Mouse (Mus musculus): ENCODE measurements around the gene Mmp15. TPM values are rescaled to one million over a fixed set of nuclear protein-coding genes. Genes with fewer than 3 reads are reported as not detected.
"Not testable (repeated sequence)": the region's sequence is repeated elsewhere in the genome, so short reads cannot be mapped to it uniquely, and the experiment has no call there.

Gene Mmp15
- polyA plus RNA-seq, 1 experiment from 2014 or later: 38.1 TPM

DNA sequence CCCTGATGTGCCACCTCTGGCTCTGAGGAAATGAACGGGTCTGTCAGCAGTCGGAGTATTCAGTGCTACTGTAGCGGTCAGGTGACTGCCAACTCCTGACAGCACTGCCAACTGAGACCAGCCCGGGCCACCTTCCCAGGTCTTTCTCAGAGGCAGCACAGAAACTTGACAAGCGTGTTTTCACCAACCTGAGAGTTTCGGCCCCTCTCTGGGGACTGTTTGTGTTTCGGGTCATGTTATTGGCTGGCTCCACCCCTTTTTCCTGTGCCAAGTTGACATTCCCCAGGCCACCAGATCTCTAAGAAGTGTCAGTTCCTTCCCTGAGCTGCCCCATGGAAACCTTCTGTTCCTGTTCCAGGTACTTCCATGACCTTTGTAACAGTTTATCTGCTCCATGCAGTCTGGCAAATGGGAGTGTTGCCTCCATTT is 25.8 kb downstream of the Mmp15 start:
- peaks cover 5% of the 10 kb centered on the region; the same call in 1 of the 2 replicates for H3K36me3 ChIP-seq (ENCODE audit: control insufficient read depth, insufficient read depth, low read length)
- H3K4me3 ChIP-seq (ENCODE audit: low read depth, low read length): no peak overlapping the region
- ATAC-seq (replicated peaks; ENCODE audit: insufficient number of reproducible peaks, low FRiP score, low TSS enrichment): peak; percentile 55; the same call in 1 of the 2 replicates
- peaks cover 34% of the 10 kb centered on the region for H3K4me1 ChIP-seq (ENCODE audit: control insufficient read depth, insufficient read depth, low read length)
- WGBS (ENCODE audit: insufficient replicate concordance): 11% methylated on average over 7 of the region's 7 CpGs
- no peak overlapping the region for H3K9ac ChIP-seq (ENCODE audit: low read depth, low read length)
- no peaks in the 10 kb centered on the region for H3K9me3 ChIP-seq (replicated peaks; ENCODE audit: control insufficient read depth, low read length)
- peak overlapping the region; percentile 36 for H3K4me2 ChIP-seq
- no peaks in the 10 kb centered on the region for H3K27me3 ChIP-seq (ENCODE audit: control insufficient read depth, insufficient read depth, low read length)
- peak overlapping the region; percentile 83 for H3K27ac ChIP-seq (ENCODE audit: low read depth, low read length)

GRCm38 (mm10) chr8:95378928-95379327 is 26.9 kb downstream of the Mmp15 start:
- not testable (repeated sequence) for H3K27ac ChIP-seq (ENCODE audit: low read depth, low read length); H3K4me2 ChIP-seq; H3K27me3 ChIP-seq (ENCODE audit: control insufficient read depth, insufficient read depth, low read length); H3K4me3 ChIP-seq (ENCODE audit: low read depth, low read length); H3K36me3 ChIP-seq (ENCODE audit: control insufficient read depth, insufficient read depth, low read length); H3K9ac ChIP-seq (ENCODE audit: low read depth, low read length); ATAC-seq (replicated peaks; ENCODE audit: insufficient number of reproducible peaks, low FRiP score, low TSS enrichment); H3K9me3 ChIP-seq (replicated peaks; ENCODE audit: control insufficient read depth, low read length)
- 95% methylated on average over 11 of the region's 11 CpGs for WGBS (ENCODE audit: insufficient replicate concordance)
- peaks cover 24% of the 10 kb centered on the region for H3K4me1 ChIP-seq (ENCODE audit: control insufficient read depth, insufficient read depth, low read length)

DNA sequence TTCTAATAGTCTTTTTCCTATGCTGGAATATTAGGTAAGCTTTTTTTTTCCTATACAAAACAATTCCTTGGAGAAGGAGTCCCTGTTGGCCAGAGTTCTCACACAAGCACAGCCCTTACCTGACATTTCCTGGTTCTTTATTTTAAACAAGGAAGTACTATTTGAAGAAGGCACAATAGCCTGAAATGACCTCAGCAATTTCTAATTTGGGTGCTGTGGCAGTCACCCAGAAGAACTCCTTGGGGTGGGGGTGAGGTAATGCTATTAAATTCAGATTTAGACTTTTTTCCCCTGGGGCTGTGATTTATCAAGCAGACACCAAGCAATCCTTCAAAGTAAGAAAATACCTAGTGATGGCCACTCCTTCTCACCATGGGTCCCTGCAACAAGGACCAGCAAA is 28.9 kb downstream of the Mmp15 start:
- Histone ChIP-seq H3K36me3 (ENCODE audit: control insufficient read depth, insufficient read depth, low read length) (no peaks in the 10 kb centered on the region), H3K27me3 (ENCODE audit: control insufficient read depth, insufficient read depth, low read length) (no peaks in the 10 kb centered on the region), H3K9me3 (replicated peaks; ENCODE audit: control insufficient read depth, low read length) (no peaks in the 10 kb centered on the region), H3K4me3 (ENCODE audit: low read depth, low read length) (no peak overlapping the region), H3K4me1 (ENCODE audit: control insufficient read depth, insufficient read depth, low read length) (peaks cover 23% of the 10 kb centered on the region), H3K27ac (ENCODE audit: low read depth, low read length) (no peak overlapping the region), H3K4me2 (no peak overlapping the region), H3K9ac (ENCODE audit: low read depth, low read length) (no peak overlapping the region)
- no peak for ATAC-seq (replicated peaks; ENCODE audit: insufficient number of reproducible peaks, low FRiP score, low TSS enrichment)

DNA sequence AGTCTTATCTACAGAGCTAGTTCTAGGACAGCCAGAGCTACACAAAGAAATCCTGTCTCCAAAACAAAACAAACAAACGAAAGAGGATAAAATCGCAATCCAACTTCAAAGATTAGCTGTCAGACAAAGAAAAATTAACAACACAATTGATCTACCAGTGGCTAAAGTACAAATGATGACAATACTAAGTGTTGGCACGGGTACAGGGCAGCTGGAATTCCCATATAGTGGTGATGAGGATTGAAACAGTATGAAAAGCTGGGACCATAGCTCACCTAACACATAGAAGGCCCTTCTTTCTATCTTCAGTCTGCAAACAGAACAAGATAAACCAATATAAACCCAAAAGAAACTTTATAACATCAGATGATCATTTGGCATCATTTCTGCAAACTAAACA is 29.5 kb downstream of the Mmp15 start:
- Histone ChIP-seq H3K4me1 (ENCODE audit: control insufficient read depth, insufficient read depth, low read length) (peaks cover 17% of the 10 kb centered on the region), H3K27me3 (ENCODE audit: control insufficient read depth, insufficient read depth, low read length) (no peaks in the 10 kb centered on the region), H3K27ac (ENCODE audit: low read depth, low read length) (no peak overlapping the region), H3K4me2 (no peak overlapping the region), H3K9me3 (replicated peaks; ENCODE audit: control insufficient read depth, low read length) (no peaks in the 10 kb centered on the region), H3K9ac (ENCODE audit: low read depth, low read length) (no peak overlapping the region), H3K36me3 (ENCODE audit: control insufficient read depth, insufficient read depth, low read length) (no peaks in the 10 kb centered on the region), H3K4me3 (ENCODE audit: low read depth, low read length) (no peak overlapping the region)
- no peak for ATAC-seq (replicated peaks; ENCODE audit: insufficient number of reproducible peaks, low FRiP score, low TSS enrichment)
- 76% methylated on average over 3 of the region's 3 CpGs for WGBS (ENCODE audit: insufficient replicate concordance)

GRCm38 (mm10) chr8:95384501-95384900 is 32.4 kb downstream of the Mmp15 start:
- 86% methylated on average over 3 of the region's 3 CpGs for WGBS (ENCODE audit: insufficient replicate concordance)
- no peak for ATAC-seq (replicated peaks; ENCODE audit: insufficient number of reproducible peaks, low FRiP score, low TSS enrichment)
- no peak overlapping the region for H3K4me3 ChIP-seq (ENCODE audit: low read depth, low read length)

DNA sequence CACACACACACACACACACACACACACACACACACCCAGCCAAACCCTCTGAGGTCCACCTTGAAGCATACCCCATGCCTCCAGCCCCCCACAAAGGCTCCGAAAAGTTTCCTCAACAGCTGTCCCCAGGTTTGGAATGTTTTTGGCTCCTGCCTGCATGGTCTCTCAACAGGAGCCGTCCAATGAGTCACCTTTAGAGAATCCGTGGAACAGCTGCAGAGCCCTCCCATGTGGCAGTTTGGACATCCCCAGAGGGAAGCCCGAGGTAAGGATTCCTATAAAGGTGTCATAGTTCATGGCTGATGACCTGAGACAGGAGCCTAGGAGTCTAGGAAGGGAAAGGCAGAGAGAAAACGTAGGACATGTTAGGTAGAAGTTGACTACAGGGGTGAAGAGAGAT is 34.0 kb downstream of the Mmp15 start:
- no peak for ATAC-seq (replicated peaks; ENCODE audit: insufficient number of reproducible peaks, low FRiP score, low TSS enrichment)
- Histone ChIP-seq H3K4me1 (ENCODE audit: control insufficient read depth, insufficient read depth, low read length) (no peaks in the 10 kb centered on the region), H3K27ac (ENCODE audit: low read depth, low read length) (no peak overlapping the region), H3K36me3 (ENCODE audit: control insufficient read depth, insufficient read depth, low read length) (no peaks in the 10 kb centered on the region), H3K27me3 (ENCODE audit: control insufficient read depth, insufficient read depth, low read length) (no peaks in the 10 kb centered on the region), H3K9ac (ENCODE audit: low read depth, low read length) (no peak overlapping the region), H3K4me2 (no peak overlapping the region), H3K9me3 (replicated peaks; ENCODE audit: control insufficient read depth, low read length) (no peaks in the 10 kb centered on the region), H3K4me3 (ENCODE audit: low read depth, low read length) (no peak overlapping the region)
- 65% methylated on average over 5 of the region's 5 CpGs for WGBS (ENCODE audit: insufficient replicate concordance)

More at GRCm38 (mm10) chr8:95384501-95384900, 32.4 kb downstream of the Mmp15 start:
- Histone ChIP-seq H3K4me2 (no peak overlapping the region), H3K27ac (ENCODE audit: low read depth, low read length) (no peak overlapping the region), H3K27me3 (ENCODE audit: control insufficient read depth, insufficient read depth, low read length) (no peaks in the 10 kb centered on the region), H3K36me3 (ENCODE audit: control insufficient read depth, insufficient read depth, low read length) (no peaks in the 10 kb centered on the region), H3K9ac (ENCODE audit: low read depth, low read length) (no peak overlapping the region), H3K9me3 (replicated peaks; ENCODE audit: control insufficient read depth, low read length) (no peaks in the 10 kb centered on the region), H3K4me1 (ENCODE audit: control insufficient read depth, insufficient read depth, low read length) (no peaks in the 10 kb centered on the region)

GRCm38 (mm10) chr8:95387221-95387620 is 35.2 kb downstream of the Mmp15 start:
- no peaks in the 10 kb centered on the region for H3K27me3 ChIP-seq (ENCODE audit: control insufficient read depth, insufficient read depth, low read length)
- no peaks in the 10 kb centered on the region for H3K9me3 ChIP-seq (replicated peaks; ENCODE audit: control insufficient read depth, low read length)
- no peak overlapping the region for H3K4me2 ChIP-seq
- WGBS (ENCODE audit: insufficient replicate concordance): 88% methylated on average over 10 of the region's 10 CpGs
- no peaks in the 10 kb centered on the region for H3K4me1 ChIP-seq (ENCODE audit: control insufficient read depth, insufficient read depth, low read length)
- H3K9ac ChIP-seq (ENCODE audit: low read depth, low read length): no peak overlapping the region
- no peak overlapping the region for H3K27ac ChIP-seq (ENCODE audit: low read depth, low read length)
- no peaks in the 10 kb centered on the region for H3K36me3 ChIP-seq (ENCODE audit: control insufficient read depth, insufficient read depth, low read length)
- ATAC-seq (replicated peaks; ENCODE audit: insufficient number of reproducible peaks, low FRiP score, low TSS enrichment): no peak
- no peak overlapping the region for H3K4me3 ChIP-seq (ENCODE audit: low read depth, low read length)

- ATAC-seq (replicated peaks; ENCODE audit: insufficient number of reproducible peaks, low FRiP score, low TSS enrichment): no peak
- Histone ChIP-seq H3K9ac (ENCODE audit: low read depth, low read length) (no peak overlapping the region), H3K4me2 (no peak overlapping the region), H3K36me3 (ENCODE audit: control insufficient read depth, insufficient read depth, low read length) (no peaks in the 10 kb centered on the region), H3K4me3 (ENCODE audit: low read depth, low read length) (no peak overlapping the region), H3K27me3 (ENCODE audit: control insufficient read depth, insufficient read depth, low read length) (no peaks in the 10 kb centered on the region), H3K4me1 (ENCODE audit: control insufficient read depth, insufficient read depth, low read length) (no peaks in the 10 kb centered on the region), H3K27ac (ENCODE audit: low read depth, low read length) (no peak overlapping the region), H3K9me3 (replicated peaks; ENCODE audit: control insufficient read depth, low read length) (no peaks in the 10 kb centered on the region)
- 76% methylated on average over 7 of the region's 7 CpGs for WGBS (ENCODE audit: insufficient replicate concordance)
Observed at GRCm38 (mm10) chr8:95387936-95388335, 35.9 kb downstream of the Mmp15 start.

GRCm38 (mm10) chr8:95390312-95390711 is 38.2 kb downstream of the Mmp15 start:
- H3K4me2 ChIP-seq: no peak overlapping the region
- WGBS (ENCODE audit: insufficient replicate concordance): 39% methylated on average over 4 of the region's 4 CpGs
- H3K27ac ChIP-seq (ENCODE audit: low read depth, low read length): no peak overlapping the region
- no peak overlapping the region for H3K9ac ChIP-seq (ENCODE audit: low read depth, low read length)
- no peaks in the 10 kb centered on the region for H3K36me3 ChIP-seq (ENCODE audit: control insufficient read depth, insufficient read depth, low read length)
- H3K27me3 ChIP-seq (ENCODE audit: control insufficient read depth, insufficient read depth, low read length): no peaks in the 10 kb centered on the region
- no peak for ATAC-seq (replicated peaks; ENCODE audit: insufficient number of reproducible peaks, low FRiP score, low TSS enrichment)
- no peak overlapping the region for H3K4me3 ChIP-seq (ENCODE audit: low read depth, low read length)
- no peaks in the 10 kb centered on the region for H3K9me3 ChIP-seq (replicated peaks; ENCODE audit: control insufficient read depth, low read length)
- H3K4me1 ChIP-seq (ENCODE audit: control insufficient read depth, insufficient read depth, low read length): peaks cover 11% of the 10 kb centered on the region
